Mouse (Mus musculus): Measurements from ENCODE around the gene Clstn3.

DNA sequence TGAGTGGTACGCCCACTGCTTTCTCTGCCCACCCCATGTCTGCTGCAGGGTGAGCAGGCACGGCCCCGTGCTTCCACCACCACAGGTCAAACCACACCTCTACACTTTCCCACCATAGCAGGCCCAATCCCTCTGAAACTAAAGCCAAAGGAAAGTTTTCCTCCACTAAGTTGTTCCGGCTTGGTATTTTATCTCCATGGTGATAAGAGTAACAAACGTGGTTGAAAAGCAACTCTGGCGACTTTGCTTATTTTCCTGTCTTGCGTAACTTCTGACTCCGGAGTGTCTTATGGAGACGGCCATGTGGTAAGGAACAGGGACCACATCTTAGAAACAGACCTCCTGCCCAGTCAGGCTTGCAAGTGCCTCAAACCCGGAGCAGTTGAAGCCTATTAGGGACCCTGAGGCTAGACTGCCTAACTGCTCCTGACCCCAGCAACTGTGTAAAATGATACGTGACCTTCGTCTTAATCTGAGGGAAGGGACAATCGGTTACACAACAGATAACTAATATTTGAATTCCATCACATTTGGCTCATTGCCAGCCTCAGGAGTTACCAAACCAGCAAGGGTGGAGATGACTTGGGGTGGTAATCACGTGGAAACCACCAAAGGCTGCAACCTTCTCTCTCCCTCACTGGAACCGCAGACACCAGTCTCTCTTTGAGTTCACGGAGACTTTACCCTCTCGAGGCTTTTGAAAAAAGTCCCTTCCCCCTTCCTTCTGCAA, 13.5 kb upstream of the Clstn3 start:
- no peak for TF ChIP-seq FLI1 (IDR thresholded peaks at IDR 0.05; ENCODE audit: low read length)
- no peak for TF ChIP-seq GATA1 (IDR thresholded peaks at IDR 0.05; ENCODE audit: borderline replicate concordance, low read length)

Measured in megakaryocyte, embryonic 14.5 days (primary cell).